Mouse (Mus musculus) heart, postnatal 14 days (tissue): ENCODE results near the gene Cux1. TPM values are rescaled to one million over a fixed set of nuclear protein-coding genes. Genes with fewer than 3 reads are reported as not detected.

ENCODE experiments used
- DNase-seq, 2 experiments: peaks; one replicate each; pipeline ENCODE4 v3.0.0; 2021 to 2022
- intact Hi-C: fragments of 180-260 bp; cut with DNase I; formaldehyde crosslinking; loops from one replicate; pipeline ENCODE4 v1.15.1; 2025
- total RNA-seq, 2 experiments: library from RNA; stranded (reverse); gene quantifications; 2 replicates each; pipeline ENCODE4 v1.2.3; 2021

Cux1 gene
- total RNA-seq, 2 experiments from 2014 or later: 106 to 108 TPM

- no peak for DNase-seq
- intact Hi-C loops: no loop called here
Observed at GRCm38 (mm10) chr5:136288351-136289081, 278.8 kb downstream of the Cux1 start.

DNA sequence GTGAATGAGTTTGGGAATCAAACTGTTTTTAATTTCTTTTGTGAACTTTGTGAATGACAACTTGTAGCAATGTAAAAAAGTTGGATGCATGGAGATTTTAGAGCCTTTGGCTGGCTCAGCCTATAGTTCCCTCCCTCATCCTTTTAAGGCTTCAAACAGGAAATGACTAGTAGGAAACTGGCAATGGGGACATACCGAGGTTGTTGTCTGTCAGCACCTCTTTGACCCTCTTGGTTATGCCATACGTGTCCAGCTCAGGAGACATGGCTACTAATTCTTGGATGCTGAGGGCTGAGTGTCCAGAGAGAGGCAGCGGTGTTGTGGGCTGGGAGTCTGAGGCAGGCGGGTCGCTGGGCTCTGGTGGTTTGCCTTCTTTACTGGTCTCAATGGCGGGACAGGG is 280.7 kb downstream of the Cux1 start:
- intact Hi-C loops: no loop called here
- no peak for DNase-seq

DNA sequence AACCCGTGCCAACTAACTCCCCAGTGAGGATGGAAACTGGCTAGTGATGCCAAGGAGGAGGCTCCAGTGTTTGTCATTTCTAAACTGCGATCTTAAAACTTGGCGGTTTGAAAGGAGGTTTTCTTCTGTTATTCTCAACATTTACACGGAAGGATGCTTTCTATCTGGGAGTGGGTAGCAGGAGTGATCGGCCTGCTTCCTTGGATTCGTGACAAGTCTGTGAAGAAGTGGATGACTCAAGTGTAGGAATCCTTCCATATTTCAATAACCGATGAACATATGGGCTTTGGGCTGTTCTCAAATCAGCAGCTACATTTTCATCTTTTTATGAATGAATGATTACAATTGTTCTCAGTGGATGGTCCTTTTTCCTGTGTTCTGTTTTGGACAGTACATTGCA is 282.2 kb downstream of the Cux1 start:
- intact Hi-C loops: no loop called here
- DNase-seq: no peak

DNA sequence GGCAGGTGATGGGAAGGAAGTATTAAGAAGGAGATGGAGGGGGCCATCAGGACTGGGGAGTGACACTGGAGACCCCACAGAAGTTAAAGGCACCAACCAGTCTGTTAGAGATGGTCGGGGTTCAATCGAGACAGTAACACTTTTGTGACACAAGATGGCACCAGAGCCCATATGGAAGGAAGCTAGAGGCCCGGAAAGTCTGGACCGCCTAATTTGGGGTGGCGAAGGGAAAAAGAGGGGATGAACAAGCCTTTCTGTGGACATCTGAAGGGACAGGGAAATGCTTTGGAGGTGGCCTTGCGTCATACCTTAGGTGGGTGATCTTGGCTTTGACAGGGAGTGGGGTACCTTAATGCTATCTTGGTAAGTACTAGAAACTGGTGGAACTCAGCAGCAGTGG is 285.9 kb downstream of the Cux1 start:
- intact Hi-C loops: loop anchor here (2.0 to 5.0 kb wide), 3 partner anchors 286 to 383 kb away; partner anchors contain the start of gene Cux1
- peak in 1 of 2 experiments; percentile 42 for DNase-seq

- DNase-seq: no peak
- intact Hi-C loops: no loop called here
Observed at GRCm38 (mm10) chr5:136274739-136275138, 292.6 kb downstream of the Cux1 start.

GRCm38 (mm10) chr5:136269937-136270336 is 297.4 kb downstream of the Cux1 start:
- intact Hi-C loops: no loop called here
- no peak for DNase-seq

GRCm38 (mm10) chr5:136266077-136266476 is 301.2 kb downstream of the Cux1 start:
- intact Hi-C loops: no loop called here
- no peak for DNase-seq

DNA sequence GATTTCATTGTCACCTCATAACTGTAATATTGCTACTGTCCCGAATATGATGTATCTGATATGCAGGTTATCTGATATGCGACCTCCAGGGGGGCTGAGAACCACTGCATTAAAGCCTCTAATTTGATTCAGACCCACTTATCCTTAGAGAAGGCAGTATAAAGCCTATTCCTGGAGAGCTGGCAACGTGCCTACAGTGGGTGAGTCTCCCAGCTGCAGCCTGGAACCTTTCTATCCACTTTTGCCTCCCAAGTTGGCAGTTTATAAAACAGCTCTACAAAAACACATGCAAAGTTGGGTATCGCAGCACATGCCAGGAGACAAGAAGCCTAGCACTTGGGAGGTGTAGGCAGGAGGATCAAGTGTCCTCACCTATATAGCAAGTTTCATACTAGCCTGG is 303.9 kb downstream of the Cux1 start:
- intact Hi-C loops: no loop called here
- no peak for DNase-seq

DNA sequence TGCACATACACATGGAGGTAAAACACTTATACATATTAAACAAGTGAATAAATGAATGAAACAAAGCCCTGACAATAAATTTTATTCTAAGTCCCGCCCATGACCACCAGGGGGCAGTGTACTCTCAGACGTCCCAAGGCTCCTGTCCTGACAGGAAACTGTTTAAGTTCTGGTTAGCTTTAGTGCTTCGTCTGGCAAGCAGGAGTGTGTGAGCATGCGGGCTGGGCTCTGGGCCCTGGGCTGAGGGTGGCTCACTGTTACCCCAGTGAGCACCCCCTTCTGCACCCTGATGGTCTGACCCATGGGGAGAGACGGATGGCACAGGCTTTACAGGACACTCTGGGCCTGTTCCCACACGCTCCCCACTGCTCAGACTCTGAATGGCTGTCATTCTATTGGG is 308.4 kb downstream of the Cux1 start:
- intact Hi-C loops: loop anchor here (1.0 to 5.0 kb wide), 4 partner anchors 363 to 498 kb away; no protein-coding TSS in a partner anchor
- peak; percentile 70 to 82 for DNase-seq

DNA sequence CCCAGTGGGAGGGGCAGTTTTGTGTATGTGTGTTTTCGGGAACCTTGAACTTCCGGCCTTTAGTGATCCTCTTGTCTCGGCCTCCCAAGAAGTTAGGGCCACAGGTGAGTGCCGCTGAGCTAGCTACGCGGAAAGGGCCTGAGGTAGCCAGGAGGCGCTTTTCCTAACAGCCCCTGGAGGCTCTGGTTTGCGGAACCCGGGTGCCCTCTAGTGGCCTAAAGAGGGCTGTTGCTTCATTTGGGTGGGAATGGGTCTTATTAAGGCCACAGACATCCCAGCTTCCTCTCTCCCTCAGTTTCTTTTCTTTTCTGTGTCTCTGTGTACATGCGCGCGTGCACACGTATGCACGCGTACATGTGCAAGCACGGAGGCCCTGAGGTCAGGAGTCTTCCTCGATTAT is 314.4 kb downstream of the Cux1 start:
- intact Hi-C loops: loop anchor here (1.0 to 5.0 kb wide), 2 partner anchors 52 to 116 kb away; partner anchors contain the start of genes Alkbh4 and Lrwd1
- DNase-seq: peak; percentile 80 to 86

DNA sequence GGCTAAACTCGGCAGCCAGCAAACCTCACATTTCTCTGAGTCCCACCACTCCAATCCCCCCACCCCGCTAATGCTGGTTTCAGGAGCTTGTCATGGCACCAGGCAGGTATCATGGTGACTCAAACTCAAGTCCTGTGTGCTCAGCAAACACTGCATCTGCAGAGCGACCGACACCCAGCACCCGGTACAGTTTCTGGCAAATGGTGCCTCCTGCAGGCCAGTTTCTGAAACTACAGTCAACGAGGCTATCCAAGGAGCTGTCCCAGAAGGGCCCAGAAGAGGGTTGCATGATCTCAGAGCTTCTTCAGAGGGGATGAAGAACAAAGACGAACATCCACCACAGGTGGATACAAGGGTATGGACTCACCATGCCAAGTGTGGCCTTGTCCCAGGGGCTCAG is 316.3 kb downstream of the Cux1 start:
- intact Hi-C loops: loop anchor here (5.0 kb wide), 1 partner anchor 114 kb away; the partner anchor contains the start of genes Alkbh4 and Lrwd1
- peak; percentile 42 to 57 for DNase-seq

GRCm38 (mm10) chr5:136248441-136248840 is 318.8 kb downstream of the Cux1 start:
- DNase-seq: no peak
- intact Hi-C loops: no loop called here

DNA sequence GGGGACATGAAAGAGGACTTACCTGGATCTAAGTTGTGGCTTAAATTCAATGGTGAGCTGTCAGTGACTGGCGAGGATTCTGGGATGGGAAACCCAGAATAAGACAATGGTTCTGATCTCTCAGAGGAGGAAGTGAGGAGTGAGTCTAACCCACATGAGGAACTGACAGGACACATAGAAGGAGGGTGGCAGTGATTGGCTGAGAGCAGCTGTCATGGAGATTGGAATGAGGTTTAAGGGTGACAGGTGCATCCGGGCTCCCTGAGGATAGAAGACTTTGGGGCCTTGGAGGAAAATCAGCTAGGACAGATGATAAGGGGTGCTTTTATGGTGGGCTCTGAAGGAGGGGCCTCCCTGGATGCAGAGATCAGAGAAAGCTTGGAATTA is 320.8 kb downstream of the Cux1 start, which contains the start of gene Sh2b2:
Sh2b2 (minus strand) TSS at position 105 of the 387 bp plus-strand sequence.
- intact Hi-C loops: no loop called here
- no peak for DNase-seq

- intact Hi-C loops: no loop called here
- DNase-seq: no peak
Observed at GRCm38 (mm10) chr5:136245541-136246451, 321.5 kb downstream of the Cux1 start.

DNA sequence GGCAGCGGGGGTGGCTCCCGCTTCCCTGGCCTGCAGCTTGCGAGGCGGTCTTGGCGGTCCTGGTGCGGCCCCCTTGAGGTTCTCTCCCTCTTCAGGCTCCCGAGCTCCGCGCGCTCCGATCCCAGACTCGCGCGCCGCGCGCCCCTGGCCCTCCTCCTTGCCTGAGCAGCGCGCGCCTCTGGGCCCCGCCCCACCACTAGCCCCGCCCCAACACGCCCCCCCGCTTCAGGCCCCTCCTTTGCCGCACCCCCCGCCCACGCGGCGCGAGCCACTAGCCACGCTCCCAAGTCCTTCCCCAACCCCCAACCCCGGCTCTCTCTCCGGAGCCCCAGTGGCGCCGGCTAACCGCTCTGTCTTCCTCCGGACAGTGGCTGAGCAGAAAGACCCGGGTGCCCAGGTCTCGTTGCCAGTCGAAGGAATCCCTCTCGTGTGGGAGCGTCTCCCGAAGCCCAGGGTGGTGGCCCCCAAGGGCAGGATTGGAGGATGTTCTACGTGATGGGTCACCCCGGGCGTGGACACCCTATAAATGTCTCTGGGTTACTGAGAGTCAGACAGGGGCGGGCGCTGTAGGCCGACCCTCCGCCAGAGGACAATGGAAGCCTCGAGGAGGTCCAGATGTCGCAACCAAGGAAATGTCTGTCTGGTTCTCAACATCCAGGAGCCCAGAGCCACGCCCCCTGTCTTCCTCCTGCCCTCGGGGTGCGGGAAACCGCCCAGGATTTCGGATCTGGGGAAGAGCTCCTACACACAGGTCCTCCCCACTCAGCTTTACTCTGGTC is 322.3 kb downstream of the Cux1 start:
- DNase-seq: peak; percentile 83 to 88
- intact Hi-C loops: no loop called here

DNA sequence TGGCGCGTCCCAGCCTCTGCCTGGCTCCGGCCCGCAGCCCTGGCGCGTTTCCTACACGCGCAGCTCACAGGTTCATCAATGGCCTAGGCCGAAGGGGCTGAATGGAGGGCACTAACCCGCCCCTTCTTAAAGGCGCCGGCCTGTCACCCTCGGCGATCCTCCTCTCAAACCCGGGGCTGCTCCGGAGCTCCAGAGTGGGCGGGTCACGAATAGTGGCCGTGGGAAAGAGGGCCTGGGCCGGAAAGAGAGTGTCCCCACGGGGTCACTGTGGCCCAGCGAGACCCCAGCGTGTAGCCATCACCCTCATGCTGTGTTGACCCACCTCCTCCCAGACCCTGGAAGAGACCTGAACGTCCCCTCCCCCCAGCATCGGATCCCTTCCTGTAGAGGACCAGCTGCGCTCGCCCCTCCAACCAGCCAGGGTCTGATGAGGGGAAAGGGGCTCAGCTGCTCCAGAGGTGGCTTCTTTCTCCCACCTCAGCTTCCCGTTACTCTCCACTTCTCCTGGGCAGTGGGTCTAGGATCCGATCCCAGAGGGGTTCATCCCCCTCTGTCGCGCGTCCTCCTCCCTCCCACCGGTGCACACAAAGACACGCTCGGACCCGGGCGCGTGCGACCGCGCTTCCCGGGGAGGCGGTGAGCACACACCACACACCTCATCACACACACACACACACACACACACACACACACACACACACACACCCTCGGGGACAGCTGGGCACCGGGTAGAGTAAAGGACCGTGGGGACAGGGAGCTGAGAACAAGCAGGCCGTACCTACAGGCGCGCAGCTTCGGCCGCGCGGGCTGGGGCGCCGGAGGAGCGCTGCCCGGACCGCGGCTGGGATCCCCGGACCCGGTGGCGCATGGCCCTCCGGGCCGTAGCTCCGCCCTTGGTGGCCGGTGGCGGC is 323.2 kb downstream of the Cux1 start:
- DNase-seq: peak; percentile 27 to 29
- intact Hi-C loops: no loop called here

- DNase-seq: no peak
- intact Hi-C loops: no loop called here
Observed at GRCm38 (mm10) chr5:136241161-136241560, 326.1 kb downstream of the Cux1 start.

DNA sequence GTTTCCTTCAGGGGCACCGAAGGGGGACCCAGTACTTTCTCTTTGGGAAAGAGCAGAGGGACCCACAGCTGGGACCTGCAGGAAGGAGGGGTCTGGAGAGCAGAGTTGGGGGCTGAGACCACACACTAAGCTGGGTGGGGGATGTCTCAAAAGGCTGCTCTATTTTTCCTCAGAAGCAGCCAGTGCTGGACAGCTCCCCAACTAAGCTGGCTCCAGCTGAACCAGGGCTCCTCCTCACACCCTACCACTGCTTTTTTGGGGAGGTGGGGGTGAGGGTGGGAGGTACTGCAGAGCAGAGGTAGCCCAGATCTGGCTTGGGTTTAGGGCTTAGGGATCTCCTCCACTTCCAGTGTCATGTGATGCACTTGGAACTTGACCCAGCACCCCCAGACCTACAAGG is 326.9 kb downstream of the Cux1 start:
- intact Hi-C loops: no loop called here
- no peak for DNase-seq

DNA sequence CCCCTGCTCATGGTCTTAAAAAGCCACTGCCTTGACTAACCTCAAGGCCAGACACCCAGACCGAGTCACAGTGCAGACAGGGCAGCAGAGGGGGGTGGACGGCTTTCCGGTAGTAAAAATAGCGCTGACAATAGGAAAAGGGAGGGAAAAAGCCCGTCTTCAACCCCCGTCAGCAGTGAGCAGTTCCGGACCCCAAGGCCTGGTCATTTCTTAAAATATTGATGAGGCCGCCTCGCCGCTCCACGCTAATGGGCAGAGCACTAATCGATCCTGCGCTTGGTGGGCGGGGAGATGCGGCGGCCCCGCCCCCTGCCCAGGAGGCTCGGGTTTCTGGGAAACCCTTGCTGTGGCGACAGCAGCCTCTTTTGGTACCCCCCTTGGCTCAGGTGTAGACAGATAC is 329.7 kb downstream of the Cux1 start:
- DNase-seq: no peak
- intact Hi-C loops: no loop called here
